8 mouse cellular contexts compared by ENCODE assay signal in genomic region chr9:14274986-14275720, GRCm38 (mm10). TPM values are rescaled to one million over a fixed set of nuclear protein-coding genes. Genes with fewer than 3 reads are reported as not detected.
DNase-seq lines count a peak whose midpoint lies in the region; ATAC-seq and TF ChIP-seq lines count a peak whose summit lies in the region.

Gene Sesn3 (plus strand): TSS chr9:14275067.

- H3K4me3 ChIP-seq in forebrain, embryonic 12.5 days (replicated peaks) = peak within 1 kb of the TSS; percentile 91
- peak within 1 kb of the TSS; percentile 84 for H3K4me3 ChIP-seq in heart, postnatal 0 days (ENCODE audit: low read depth, low read length)
- peak within 1 kb of the TSS; percentile 53 to 57 for H3K4me3 ChIP-seq in liver, embryonic 14.5 days (ENCODE audit: insufficient read depth in 1 of 2, low read depth in 2 of 2, low read length in 2 of 2)
- H3K4me3 ChIP-seq in stomach, embryonic 15.5 days (replicated peaks) = peak within 1 kb of the TSS; percentile 96

- TF ChIP-seq CTCF in heart, postnatal 0 days (IDR thresholded peaks at IDR 0.05; ENCODE audit: low read depth) = peak; percentile 17; the same call in 1 of the 2 replicates
- peak; percentile 28 for TF ChIP-seq CTCF in liver, embryonic 14.5 days (IDR thresholded peaks at IDR 0.05; ENCODE audit: low read depth)

- no peaks in the 10 kb centered on the region for H3K27me3 ChIP-seq in forebrain, embryonic 12.5 days
- H3K27me3 ChIP-seq in heart, postnatal 0 days (ENCODE audit: control insufficient read depth, insufficient read depth, low read length) = no peaks in the 10 kb centered on the region
- peaks cover 17% of the 10 kb centered on the region for H3K27me3 ChIP-seq in liver, embryonic 14.5 days (ENCODE audit: control insufficient read depth, insufficient read depth, low read length)
- no peaks in the 10 kb centered on the region for H3K27me3 ChIP-seq in stomach, embryonic 15.5 days (replicated peaks)

- 2% methylated on average over 25 of the region's 25 CpGs for WGBS in forebrain, embryonic 12.5 days
- WGBS in heart, postnatal 0 days = 2% methylated on average over 25 of the region's 25 CpGs
- WGBS in liver, embryonic 14.5 days (ENCODE audit: insufficient replicate concordance) = 1% methylated on average over 25 of the region's 25 CpGs
- WGBS in stomach, embryonic 15.5 days = 3% methylated on average over 25 of the region's 25 CpGs

- peak; percentile 9; the same call in 1 of the 2 replicates for TF ChIP-seq EP300 in heart, postnatal 0 days (IDR thresholded peaks at IDR 0.05; ENCODE audit: low read depth)
- no peak for TF ChIP-seq EP300 in liver, embryonic 14.5 days (IDR thresholded peaks at IDR 0.05; ENCODE audit: low read depth)

- H3K9ac ChIP-seq in forebrain, embryonic 12.5 days = peak within 1 kb of the TSS; percentile 47
- peak within 1 kb of the TSS; percentile 38 for H3K9ac ChIP-seq in heart, postnatal 0 days (replicated peaks; ENCODE audit: low read depth, low read length)
- peak within 1 kb of the TSS; percentile 23; the same call in 1 of the 2 replicates for H3K9ac ChIP-seq in liver, embryonic 14.5 days (replicated peaks)
- H3K9ac ChIP-seq in stomach, embryonic 15.5 days = peak within 1 kb of the TSS; percentile 6; the same call in 1 of the 2 replicates

- peaks cover 14% of the 10 kb centered on the region for H3K4me1 ChIP-seq in forebrain, embryonic 12.5 days
- 0 out of 2 replicates have a peak, but pooled peaks cover 6% of the 10 kb centered on the region for H3K4me1 ChIP-seq in heart, postnatal 0 days (ENCODE audit: control insufficient read depth, insufficient read depth)
- H3K4me1 ChIP-seq in liver, embryonic 14.5 days (replicated peaks; ENCODE audit: control insufficient read depth in 2 of 2, insufficient read depth in 2 of 2, low read length in 1 of 2) = peaks cover 0 to 2% of the 10 kb centered on the region in 2 experiments; a peak in 1 of 4 replicates
- 0 out of 2 replicates have a peak, but pooled peaks cover 7% of the 10 kb centered on the region for H3K4me1 ChIP-seq in stomach, embryonic 15.5 days

- no peaks in the 10 kb centered on the region for H3K36me3 ChIP-seq in forebrain, embryonic 12.5 days (replicated peaks)
- no peaks in the 10 kb centered on the region for H3K36me3 ChIP-seq in heart, postnatal 0 days (replicated peaks; ENCODE audit: control insufficient read depth, insufficient read depth, low read length)
- no peaks in the 10 kb centered on the region for H3K36me3 ChIP-seq in liver, embryonic 14.5 days (replicated peaks; ENCODE audit: control insufficient read depth, insufficient read depth, low read depth)
- H3K36me3 ChIP-seq in stomach, embryonic 15.5 days = no peaks in the 10 kb centered on the region

- peak within 1 kb of the TSS; percentile 89 for H3K27ac ChIP-seq in forebrain, embryonic 12.5 days
- H3K27ac ChIP-seq in heart, postnatal 0 days (ENCODE audit: low read depth) = peak within 1 kb of the TSS; percentile 89
- peak within 1 kb of the TSS; percentile 6; the same call in 1 of the 2 replicates for H3K27ac ChIP-seq in liver, embryonic 14.5 days
- peak within 1 kb of the TSS; percentile 94 for H3K27ac ChIP-seq in stomach, embryonic 15.5 days

- H3K4me2 ChIP-seq in forebrain, embryonic 12.5 days = peak within 1 kb of the TSS; percentile 58
- peak within 1 kb of the TSS; percentile 81 for H3K4me2 ChIP-seq in heart, postnatal 0 days (ENCODE audit: low read depth, low read length)
- H3K4me2 ChIP-seq in liver, embryonic 14.5 days (ENCODE audit: low read depth) = peak within 1 kb of the TSS; percentile 65
- H3K4me2 ChIP-seq in stomach, embryonic 15.5 days = peak within 1 kb of the TSS; percentile 64

- H3K9me3 ChIP-seq in forebrain, embryonic 12.5 days = no peaks in the 10 kb centered on the region
- H3K9me3 ChIP-seq in heart, postnatal 0 days (replicated peaks; ENCODE audit: control insufficient read depth, low read length) = no peaks in the 10 kb centered on the region
- H3K9me3 ChIP-seq in liver, embryonic 14.5 days (ENCODE audit: control insufficient read depth, low read length) = no peaks in the 10 kb centered on the region
- H3K9me3 ChIP-seq in stomach, embryonic 15.5 days = no peaks in the 10 kb centered on the region

- ATAC-seq in forebrain, embryonic 12.5 days (ENCODE audit: low FRiP score) = peak; percentile 55
- ATAC-seq in heart, postnatal 0 days (ENCODE audit: insufficient read depth, low read depth) = peak; percentile 55
- ATAC-seq in liver, embryonic 14.5 days (ENCODE audit: insufficient read depth) = peak; percentile 18
- peak; percentile 51 for ATAC-seq in stomach, embryonic 15.5 days (ENCODE audit: insufficient read depth, low FRiP score, low read depth)

- DNase-seq in CD8-positive naive resting alpha-beta T cell, adult 2 months (ENCODE audit: low read depth in 2 of 2, low spot score in 2 of 2) = peak; percentile 86
- DNase-seq in c-Kit-positive CD71-negative TER-119-negative erythroid progenitor cells, embryonic 14.5 days (ENCODE audit: low read depth) = peak; percentile 66
- DNase-seq in heart, postnatal 0 days (ENCODE audit: low spot score) = peak; percentile 90
- DNase-seq in kidney, postnatal 36 days = peak; percentile 74 to 86
- DNase-seq in liver, embryonic 14.5 days (ENCODE audit: low read depth in 3 of 3, low spot score in 3 of 3) = peak; percentile 49 to 55 (median 55)
- peak; percentile 73 for DNase-seq in neural tube, embryonic 10.5 days (ENCODE audit: extremely low spot score, low spot score)

RNA-seq across cellular contexts. Expression of gene Sesn3, which starts in this region (rescaled TPM):
- 20.3 and 20.7 TPM in 2 replicates for polyA plus RNA-seq in forebrain, embryonic 12.5 days (2016; fragmentation: Nextera tagmentation; extraction: Ambion mirVana)
- 8.1 and 17.0 TPM in 2 replicates for total RNA-seq in heart, postnatal 0 days (2014; rRNA removed; ENCODE audit: low replicate concordance)
- polyA plus RNA-seq in heart, postnatal 0 days (2015; fragmentation: Nextera tagmentation; extraction: Ambion mirVana) = 5.7 and 6.8 TPM in 2 replicates
- 0.83 and 1.1 TPM in 2 replicates for polyA plus RNA-seq in liver, embryonic 14.5 days (2012; rRNA removed)
- 1.4 and 1.8 TPM in 2 replicates for polyA plus RNA-seq in liver, embryonic 14.5 days (2014; fragmentation: Nextera tagmentation; extraction: Ambion mirVana)
- polyA plus RNA-seq in stomach, embryonic 15.5 days (2015; fragmentation: Nextera tagmentation; extraction: Ambion mirVana) = 13.2 and 14.7 TPM in 2 replicates

Comparison
In these comparisons a context has a peak if more than half of its experiments do, and no peak if none do; other contexts are left out.
1. Peak in every context shown above with its lines: DNase-seq, ATAC-seq, H3K4me3 ChIP-seq and H3K27ac ChIP-seq.
2. H3K27ac ChIP-seq: peak in every context shown above with its lines; median percentile 94 in stomach, embryonic 15.5 days; 89 in forebrain, embryonic 12.5 days; 89 in heart, postnatal 0 days; 6 in liver, embryonic 14.5 days.